Mouse (Mus musculus) ES-E14 (cell line): ENCODE measurements around the gene Repin1. TPM values are rescaled to one million over a fixed set of nuclear protein-coding genes. Genes with fewer than 3 reads are reported as not detected.

Experiments used
- DNase-seq: peaks from one replicate; pipeline ENCODE4 v3.0.0-alpha.2; 2013; ENCODE audit warnings: low read depth, low spot score
- H3K27ac ChIP-seq: 2 replicates; pipeline ENCODE4 v1.5.1; 2012; ENCODE audit warnings: low read depth, mild to moderate bottlenecking, low read length, moderate library complexity, mixed read lengths; ENCODE audit not compliant: poor library complexity, insufficient read depth, severe bottlenecking
- H3K36me3 ChIP-seq: 2 replicates; pipeline ENCODE4 v1.6.1; 2012; ENCODE audit warnings: mild to moderate bottlenecking, low read length, moderate library complexity, mixed read lengths; ENCODE audit not compliant: control insufficient read depth, poor library complexity, insufficient read depth, severe bottlenecking
- H3K4me1 ChIP-seq, 2 experiments: fragments of 150-350 bp in 1 of 2; sonication (generic) in 1 of 2; 2 replicates each; pipeline ENCODE4 v1.6.1; 2012; ENCODE audit warnings: low read length in 2 of 2, mild to moderate bottlenecking in 1 of 2, mixed read lengths in 1 of 2; ENCODE audit not compliant: control insufficient read depth in 2 of 2, insufficient read depth in 2 of 2, poor library complexity in 1 of 2
- H3K4me3 ChIP-seq, 2 experiments: fragments of 150-350 bp in 1 of 2; sonication (generic) in 1 of 2; 2 replicates each; pipeline ENCODE4 v1.5.1; 2012; ENCODE audit warnings: low read length in 2 of 2, low read depth in 1 of 2, mild to moderate bottlenecking in 1 of 2, mixed read lengths in 1 of 2; ENCODE audit not compliant: insufficient read depth in 1 of 2, poor library complexity in 1 of 2, severe bottlenecking in 1 of 2
- H3K9ac ChIP-seq: 2 replicates; pipeline ENCODE4 v1.6.1; 2012; ENCODE audit warnings: low read depth, mild to moderate bottlenecking, low read length, mixed read lengths; ENCODE audit not compliant: poor library complexity, insufficient read depth, severe bottlenecking
- H3K9me3 ChIP-seq: fragments of 150-350 bp; sonication (generic); 2 replicates; pipeline ENCODE4 v1.6.1; 2012; ENCODE audit warnings: low read depth, mild to moderate bottlenecking, low read length; ENCODE audit not compliant: control insufficient read depth, insufficient read depth
- CHD2 ChIP-seq: IDR thresholded peaks from 2 replicates; pipeline ENCODE4 v1.6.1; 2014; ENCODE audit warnings: mild to moderate bottlenecking, low read depth, low read length, inconsistent platforms
- HCFC1 ChIP-seq: IDR thresholded peaks from 2 replicates; pipeline ENCODE4 v1.6.1; 2012; ENCODE audit warnings: low read length, inconsistent platforms, borderline replicate concordance; ENCODE audit not compliant: insufficient read depth
- MAFK ChIP-seq: IDR thresholded peaks from 2 replicates; pipeline ENCODE4 v1.6.1; 2014; ENCODE audit warnings: mild to moderate bottlenecking, low read depth, low read length, inconsistent platforms; ENCODE audit not compliant: insufficient read depth
- ZC3H11A ChIP-seq: IDR thresholded peaks from 2 replicates; pipeline ENCODE4 v1.6.1; 2012; ENCODE audit warnings: low read depth, mild to moderate bottlenecking, inconsistent platforms, low read length, borderline replicate concordance
- ZNF384 ChIP-seq: IDR thresholded peaks from 2 replicates; pipeline ENCODE4 v1.6.1; 2012; ENCODE audit warnings: low read depth, low read length, inconsistent platforms
- in situ Hi-C, 2 experiments: fragments of 600-800 bp; cut with MboI; formaldehyde crosslinking; loops; one replicate each; pipeline ENCODE4 v1.15.1; 2025; ENCODE audit warnings: low sequenced_read_pairs in 2 of 2, inconsistent platforms in 1 of 2; ENCODE audit not compliant: unreplicated experiment in 2 of 2
- total RNA-seq: library from RNA; depleted of rRNA; stranded (reverse); fragments of 300-350 nt; gene quantifications from 2 replicates; pipeline ENCODE4 v1.2.3, GENCODE M21; 2012

Repin1 gene
- total RNA-seq, 1 experiment, result 17.4 TPM

DNA sequence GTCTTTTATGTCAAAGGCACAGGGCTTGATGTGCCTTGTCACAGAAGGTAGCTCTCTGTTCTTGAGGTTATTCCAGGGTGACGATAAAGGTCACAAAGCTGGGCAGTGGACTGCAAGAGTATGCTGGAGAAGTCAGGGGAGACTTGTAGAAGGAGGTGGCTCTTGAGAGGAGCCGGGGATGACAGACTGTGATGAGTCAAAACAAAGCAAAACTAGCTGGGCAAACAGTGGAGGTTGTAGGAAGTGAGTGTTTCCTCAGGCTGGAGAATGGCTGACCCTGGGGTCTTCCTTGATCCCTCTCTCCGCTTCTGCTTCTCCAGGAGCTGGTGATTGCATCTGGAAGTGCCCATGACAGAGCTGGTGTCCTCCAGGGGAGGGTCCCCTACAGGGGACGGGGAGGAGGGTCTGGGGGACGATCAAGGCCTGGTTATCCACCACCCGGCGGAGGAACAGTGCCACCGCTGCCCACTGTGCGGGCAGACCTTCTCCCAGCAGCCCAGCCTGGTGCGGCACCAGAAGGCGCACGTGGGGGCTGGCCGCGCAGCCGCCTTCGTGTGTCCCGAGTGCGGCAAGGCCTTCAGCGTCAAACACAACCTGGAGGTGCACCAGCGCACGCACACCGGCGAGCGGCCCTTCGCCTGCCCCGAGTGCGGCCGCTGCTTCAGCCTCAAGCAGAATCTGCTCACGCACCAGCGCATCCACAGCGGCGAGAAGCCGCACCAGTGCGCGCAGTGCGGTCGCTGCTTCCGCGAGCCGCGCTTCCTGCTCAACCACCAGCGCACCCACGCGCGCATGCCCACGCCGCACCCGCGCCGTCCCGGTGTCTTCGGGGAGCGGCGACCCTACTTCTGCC is 35.4 kb downstream of the Repin1 start:
- no peak for DNase-seq
- H3K4me1 ChIP-seq, result peaks cover 0 to 5% of the 10 kb centered on the region in 2 experiments; a peak in 1 of 4 replicates
- no peak for TF ChIP-seq MAFK
- TF ChIP-seq CHD2, result no peak
- no peak for TF ChIP-seq HCFC1
- no peak for TF ChIP-seq ZC3H11A
- TF ChIP-seq ZNF384, result no peak
- peak overlapping the region; percentile 54 to 63 for H3K4me3 ChIP-seq
- no peaks in the 10 kb centered on the region for H3K36me3 ChIP-seq
- peak overlapping the region; percentile 32 for H3K9ac ChIP-seq
- in situ Hi-C loops, result no loop called here
- no peak overlapping the region for H3K27ac ChIP-seq
- no peaks in the 10 kb centered on the region for H3K9me3 ChIP-seq

DNA sequence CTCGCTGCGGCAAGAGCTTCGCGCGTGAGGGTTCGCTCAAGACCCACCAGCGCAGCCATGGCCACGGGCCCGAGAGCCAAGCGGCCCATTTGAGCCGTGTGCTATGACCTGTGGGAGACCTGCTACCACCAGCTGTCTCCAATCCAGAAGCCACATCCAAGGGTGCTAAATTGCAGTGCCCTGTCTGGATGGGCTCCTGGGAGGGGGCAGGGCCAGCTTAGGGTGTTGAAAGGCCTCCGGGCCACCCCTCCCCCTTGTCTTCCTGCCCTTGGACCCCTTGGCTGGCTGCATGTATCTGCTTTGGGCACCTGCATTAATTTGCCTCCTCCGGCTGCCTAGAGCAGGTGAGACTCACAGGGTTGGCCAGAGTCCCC is 36.0 kb downstream of the Repin1 start:
- Histone ChIP-seq H3K4me3 (peak overlapping the region; percentile 54 to 63), H3K9ac (peak overlapping the region; percentile 32), H3K36me3 (no peaks in the 10 kb centered on the region), H3K4me1 (peaks cover 0 to 5% of the 10 kb centered on the region in 2 experiments; a peak in 1 of 4 replicates), H3K27ac (no peak overlapping the region), H3K9me3 (no peaks in the 10 kb centered on the region)
- TF ChIP-seq CHD2, result no peak
- no peak for DNase-seq
- in situ Hi-C loops, result no loop called here

DNA sequence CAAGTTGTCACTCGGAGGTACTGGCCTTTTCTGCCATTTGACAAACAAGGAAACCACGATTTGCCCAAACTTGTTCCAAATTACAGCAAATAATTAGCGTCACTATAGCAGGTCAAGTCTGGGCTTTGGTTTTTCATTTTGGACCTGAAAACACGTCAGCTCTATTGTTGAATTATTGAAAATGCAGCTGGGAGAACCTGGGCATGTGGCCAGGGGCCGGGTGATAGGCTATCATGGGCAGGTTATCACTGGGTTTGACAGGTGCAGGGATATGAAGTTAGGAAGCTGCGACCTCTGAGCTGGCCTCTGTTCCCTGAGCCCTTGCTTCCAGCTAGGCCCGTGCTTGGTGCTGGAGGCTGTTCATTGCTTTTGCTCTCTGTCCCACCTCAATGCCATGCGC is 37.1 kb downstream of the Repin1 start:
- in situ Hi-C loops, result no loop called here
- no peak for DNase-seq
- no peak for TF ChIP-seq HCFC1
- no peak for TF ChIP-seq CHD2
- TF ChIP-seq ZNF384, result no peak
- TF ChIP-seq ZC3H11A, result no peak
- TF ChIP-seq MAFK, result no peak

DNA sequence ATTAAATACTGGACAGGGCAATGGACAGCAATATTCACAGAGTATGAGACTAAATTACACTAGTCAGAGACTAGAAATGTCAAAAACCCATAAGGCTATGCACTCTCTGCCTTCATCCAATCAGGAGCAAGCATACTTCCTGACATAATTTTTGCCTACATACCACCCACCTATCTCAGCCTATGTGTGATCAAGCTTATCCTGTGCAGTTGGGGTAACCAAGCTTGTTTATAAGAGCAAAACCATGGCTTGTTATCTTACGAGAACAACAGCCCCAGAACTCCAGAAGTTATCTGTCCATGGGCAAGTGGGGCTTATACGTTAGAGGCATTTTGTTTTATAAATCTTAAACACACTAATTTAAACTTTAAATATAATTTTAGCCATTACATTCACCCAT is 41.4 kb downstream of the Repin1 start:
- no peaks in the 10 kb centered on the region for H3K9me3 ChIP-seq
- in situ Hi-C loops, result no loop called here
- no peaks in the 10 kb centered on the region for H3K36me3 ChIP-seq
- no peak overlapping the region for H3K4me3 ChIP-seq
- no peaks in the 10 kb centered on the region for H3K4me1 ChIP-seq
- H3K27ac ChIP-seq, result no peak overlapping the region
- DNase-seq, result no peak
- H3K9ac ChIP-seq, result no peak overlapping the region
- TF ChIP-seq MAFK (no peak), ZNF384 (no peak), CHD2 (no peak), HCFC1 (no peak), ZC3H11A (no peak)

More for the DNA sequence above, 37.1 kb downstream of the Repin1 start:
- Histone ChIP-seq H3K36me3 (no peaks in the 10 kb centered on the region), H3K9me3 (no peaks in the 10 kb centered on the region), H3K9ac (no peak overlapping the region), H3K4me1 (peaks cover 0 to 5% of the 10 kb centered on the region in 2 experiments; a peak in 1 of 4 replicates), H3K4me3 (no peak overlapping the region), H3K27ac (no peak overlapping the region)

DNA sequence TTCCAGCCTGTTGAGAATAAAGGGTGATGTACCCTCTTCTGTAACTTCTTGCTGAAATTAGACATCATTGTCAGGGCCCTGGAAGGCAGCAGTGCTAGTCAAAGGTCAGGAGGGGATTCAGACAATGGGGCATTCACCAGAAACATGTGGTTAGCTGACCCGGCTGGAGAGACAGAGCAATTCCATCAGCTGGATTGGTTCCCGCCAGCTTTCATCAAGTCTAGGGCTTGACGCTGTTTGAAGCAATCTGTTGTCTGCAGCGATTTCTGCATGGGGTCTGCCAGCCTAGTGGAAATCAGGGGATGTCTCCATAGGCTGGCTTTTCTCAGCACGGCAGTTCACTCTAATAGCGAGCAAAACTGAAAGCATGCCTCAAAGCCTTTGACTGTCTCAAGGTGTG is 42.8 kb downstream of the Repin1 start:
- no peak overlapping the region for H3K9ac ChIP-seq
- in situ Hi-C loops, result no loop called here
- H3K36me3 ChIP-seq, result no peaks in the 10 kb centered on the region
- DNase-seq, result no peak
- no peaks in the 10 kb centered on the region for H3K4me1 ChIP-seq
- no peak overlapping the region for H3K27ac ChIP-seq
- no peaks in the 10 kb centered on the region for H3K9me3 ChIP-seq
- H3K4me3 ChIP-seq, result no peak overlapping the region
- no peak for TF ChIP-seq ZNF384
- TF ChIP-seq MAFK, result no peak
- no peak for TF ChIP-seq ZC3H11A
- TF ChIP-seq HCFC1, result no peak
- TF ChIP-seq CHD2, result no peak
